Mouse (Mus musculus) forebrain, embryonic 15.5 days (tissue): ENCODE results near the gene Erv3. TPM values are rescaled to one million over a fixed set of nuclear protein-coding genes. Genes with fewer than 3 reads are reported as not detected.
A peak's percentile ranks its signal among the peaks of the same experiment; 100 is the strongest.

ENCODE experiments used
- ATAC-seq: fragments of 200-750 bp; cut with Nextera tagmentation; replicated peaks from 2 replicates; pipeline ENCODE4 v1.8.0; 2017; ENCODE audit warnings: mild to moderate bottlenecking, moderate TSS enrichment, moderate library complexity
- H3K27ac ChIP-seq: fragments of 300-500 bp; sonication (generic); replicated peaks from 2 replicates; pipeline ENCODE4 v1.5.1; 2015; ENCODE audit warnings: mild to moderate bottlenecking, inconsistent platforms
- H3K27me3 ChIP-seq: fragments of 300-500 bp; sonication (generic); 2 replicates; pipeline ENCODE4 v1.6.1; 2015; ENCODE audit warnings: inconsistent platforms
- H3K36me3 ChIP-seq: fragments of 300-500 bp; sonication (generic); 2 replicates; pipeline ENCODE4 v1.6.1; 2015; ENCODE audit warnings: mild to moderate bottlenecking, inconsistent platforms
- H3K4me1 ChIP-seq: fragments of 300-500 bp; sonication (generic); 2 replicates; pipeline ENCODE4 v1.6.1; 2015; ENCODE audit warnings: inconsistent platforms
- H3K4me2 ChIP-seq: fragments of 300-500 bp; sonication (generic); replicated peaks from 2 replicates; pipeline ENCODE4 v1.6.1; 2015; ENCODE audit warnings: mild to moderate bottlenecking, inconsistent platforms
- H3K4me3 ChIP-seq: fragments of 300-500 bp; sonication (generic); 2 replicates; pipeline ENCODE4 v1.5.1; 2015; ENCODE audit warnings: mild to moderate bottlenecking, inconsistent platforms
- H3K9ac ChIP-seq: fragments of 300-500 bp; sonication (generic); replicated peaks from 2 replicates; pipeline ENCODE4 v1.6.1; 2015; ENCODE audit warnings: mild to moderate bottlenecking, inconsistent platforms
- H3K9me3 ChIP-seq: fragments of 300-500 bp; sonication (generic); 2 replicates; pipeline ENCODE4 v1.6.1; 2016; ENCODE audit warnings: inconsistent platforms
- WGBS: fragments of 180-500 bp; shearing (Covaris S2); methylation state at CpG from one replicate; pipeline ENCODE4 v1.1.7; 2015; ENCODE audit warnings: mixed read lengths; 5-methylcytosine and 5-hydroxymethylcytosine counted together
- polyA plus RNA-seq: library from polyadenylated mRNA; unstranded; fragments of >200 nt; fragmentation: Nextera tagmentation; extraction: Ambion mirVana; gene quantifications from 2 replicates; pipeline ENCODE4 v1.2.1, GENCODE M21; 2015

Erv3 gene
- polyA plus RNA-seq, 1 experiment from 2014 or later = not detected

DNA sequence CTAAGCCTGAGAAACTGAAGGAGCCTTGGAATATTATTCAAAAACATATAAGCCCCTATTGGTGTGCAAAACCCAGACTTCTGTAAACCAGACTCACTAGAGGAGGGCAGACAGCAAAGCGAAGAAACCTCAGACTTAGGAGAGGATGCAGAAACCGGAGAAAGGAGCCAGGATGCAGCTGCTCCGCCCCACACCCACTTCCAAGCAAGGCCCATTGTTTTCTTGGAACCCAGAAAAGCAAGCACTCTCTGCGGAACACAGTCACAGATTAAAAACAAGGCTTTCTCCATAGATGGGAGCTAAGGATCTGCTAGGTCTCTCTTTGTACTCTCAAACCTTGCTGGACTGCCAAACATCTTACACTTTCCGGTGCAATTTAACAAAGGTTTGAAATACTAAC lies 33.0 kb upstream of the Erv3 start:
- WGBS = 24% methylated on average over 5 of the region's 5 CpGs
- Histone ChIP-seq H3K4me2 (no peak overlapping the region), H3K36me3 (no peaks in the 10 kb centered on the region), H3K4me1 (peaks cover 27% of the 10 kb centered on the region), H3K27ac (peak overlapping the region; percentile 46), H3K9me3 (no peaks in the 10 kb centered on the region), H3K27me3 (no peaks in the 10 kb centered on the region), H3K4me3 (no peak overlapping the region), H3K9ac (no peak overlapping the region)
- ATAC-seq = no peak

DNA sequence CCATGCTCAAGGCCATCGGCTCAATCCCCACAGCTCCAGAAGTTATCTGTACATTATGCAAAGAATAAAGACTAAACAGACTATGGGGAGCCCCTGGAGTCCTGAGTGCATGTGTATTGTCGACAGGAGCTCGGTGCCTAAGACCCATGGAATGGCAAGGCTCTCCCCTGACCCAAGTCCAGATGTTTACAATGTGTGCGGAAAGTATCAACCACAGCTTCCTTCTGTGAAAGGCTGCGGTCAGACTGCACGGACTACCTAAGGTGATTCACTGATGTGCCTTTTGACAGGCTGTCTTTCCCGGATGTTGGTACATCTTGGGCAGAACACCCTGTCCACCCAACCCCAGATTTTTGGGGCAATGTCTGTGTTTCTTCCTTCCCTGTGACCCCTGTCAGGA lies 28.7 kb upstream of the Erv3 start:
- H3K27me3 ChIP-seq = no peaks in the 10 kb centered on the region
- no peaks in the 10 kb centered on the region for H3K9me3 ChIP-seq
- peaks cover 31% of the 10 kb centered on the region for H3K4me1 ChIP-seq
- H3K4me3 ChIP-seq = no peak overlapping the region
- H3K27ac ChIP-seq = no peak overlapping the region
- no peak overlapping the region for H3K4me2 ChIP-seq
- ATAC-seq = no peak
- no peak overlapping the region for H3K9ac ChIP-seq
- H3K36me3 ChIP-seq = no peaks in the 10 kb centered on the region
- WGBS = 84% methylated on average over 7 of the region's 7 CpGs

DNA sequence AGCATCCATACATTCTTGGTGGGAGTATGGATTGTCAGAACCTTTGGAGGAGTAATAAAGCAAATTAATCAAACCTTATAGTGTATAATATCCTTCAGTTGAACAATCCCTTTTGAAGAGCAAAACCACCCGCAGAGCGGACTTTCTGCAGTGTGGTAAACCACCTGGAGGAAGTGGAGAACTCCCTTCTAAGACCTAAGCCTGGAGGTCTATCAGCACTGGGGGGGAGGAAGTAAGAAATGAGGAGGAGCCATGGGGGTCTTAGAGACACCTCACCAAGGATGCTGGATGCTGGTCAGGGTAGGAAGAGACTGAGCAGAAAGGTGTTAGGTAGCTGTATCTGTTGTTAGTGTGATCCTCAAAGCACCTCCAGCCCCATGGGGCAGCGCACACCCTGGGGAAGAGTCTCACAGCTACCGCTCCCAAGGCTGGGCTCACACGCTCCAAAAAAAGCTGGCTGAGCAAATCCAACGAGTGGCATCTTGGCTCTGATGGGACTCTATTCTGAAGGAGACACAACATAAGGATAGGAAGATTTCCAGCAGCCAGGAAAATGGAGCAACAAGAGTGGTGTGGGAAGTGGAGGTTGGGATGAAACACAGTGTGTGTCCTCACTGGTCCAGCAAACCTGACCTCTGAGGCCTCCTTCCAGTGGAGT lies 27.1 kb upstream of the Erv3 start:
- Histone ChIP-seq H3K9ac (no peak overlapping the region), H3K4me2 (no peak overlapping the region), H3K9me3 (no peaks in the 10 kb centered on the region), H3K36me3 (no peaks in the 10 kb centered on the region), H3K4me3 (no peak overlapping the region), H3K27ac (no peak overlapping the region), H3K27me3 (no peaks in the 10 kb centered on the region), H3K4me1 (peaks cover 28% of the 10 kb centered on the region)
- ATAC-seq = no peak
- 76% methylated on average over 6 of the region's 6 CpGs for WGBS

DNA sequence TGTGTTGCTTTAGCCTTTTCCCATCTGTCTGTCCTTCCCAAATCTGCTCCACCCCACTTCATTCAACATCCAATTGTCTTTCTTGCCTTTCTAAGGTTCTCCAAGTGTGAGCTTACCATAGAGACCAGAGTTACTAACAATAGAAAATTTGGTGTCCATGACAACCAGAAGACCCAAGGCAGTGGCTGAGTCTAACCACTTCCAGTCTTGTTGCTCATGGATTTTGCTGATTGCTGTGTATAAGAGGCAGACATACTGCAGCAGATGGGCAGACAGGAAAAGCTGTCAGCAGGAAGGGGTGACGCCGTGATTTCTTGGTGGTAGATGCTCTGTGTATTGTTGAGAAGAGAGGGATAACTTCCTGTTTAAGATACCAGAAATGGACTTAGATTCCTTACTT lies 23.6 kb upstream of the Erv3 start:
- peak; percentile 69; the same call in 1 of the 2 replicates for ATAC-seq
- Histone ChIP-seq H3K36me3 (no peaks in the 10 kb centered on the region), H3K4me2 (no peak overlapping the region), H3K4me3 (no peak overlapping the region), H3K4me1 (peaks cover 11% of the 10 kb centered on the region), H3K9ac (no peak overlapping the region), H3K9me3 (no peaks in the 10 kb centered on the region), H3K27ac (peak overlapping the region; percentile 36; the same call in 1 of the 2 replicates), H3K27me3 (no peaks in the 10 kb centered on the region)
- WGBS = 50% methylated on average over 2 of the region's 2 CpGs

DNA sequence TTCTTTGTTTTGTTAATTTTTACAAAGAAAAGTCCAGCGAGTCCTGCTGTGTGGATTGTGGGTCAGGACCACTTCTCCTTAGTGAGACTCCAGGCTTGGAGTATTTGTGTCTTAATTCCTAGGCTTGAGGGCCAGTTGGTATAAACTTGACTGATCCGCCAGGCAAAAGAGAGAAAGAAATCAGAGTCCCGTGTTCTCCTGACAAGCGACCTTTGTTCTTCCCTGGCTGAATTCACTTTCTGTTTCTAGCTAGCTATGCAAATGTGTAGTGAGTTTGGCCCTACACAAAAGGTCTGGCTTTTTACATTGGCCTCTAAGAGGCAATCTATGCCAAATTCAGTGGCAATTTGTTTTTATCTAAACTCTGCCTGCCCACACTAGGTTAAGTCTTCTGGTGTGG lies 22.2 kb upstream of the Erv3 start:
- Histone ChIP-seq H3K4me1 (peaks cover 11% of the 10 kb centered on the region), H3K4me3 (no peak overlapping the region), H3K36me3 (no peaks in the 10 kb centered on the region), H3K4me2 (no peak overlapping the region), H3K9me3 (no peaks in the 10 kb centered on the region), H3K9ac (no peak overlapping the region), H3K27ac (no peak overlapping the region), H3K27me3 (no peaks in the 10 kb centered on the region)
- WGBS = 49% methylated on average over 4 of the region's 4 CpGs
- ATAC-seq = no peak

DNA sequence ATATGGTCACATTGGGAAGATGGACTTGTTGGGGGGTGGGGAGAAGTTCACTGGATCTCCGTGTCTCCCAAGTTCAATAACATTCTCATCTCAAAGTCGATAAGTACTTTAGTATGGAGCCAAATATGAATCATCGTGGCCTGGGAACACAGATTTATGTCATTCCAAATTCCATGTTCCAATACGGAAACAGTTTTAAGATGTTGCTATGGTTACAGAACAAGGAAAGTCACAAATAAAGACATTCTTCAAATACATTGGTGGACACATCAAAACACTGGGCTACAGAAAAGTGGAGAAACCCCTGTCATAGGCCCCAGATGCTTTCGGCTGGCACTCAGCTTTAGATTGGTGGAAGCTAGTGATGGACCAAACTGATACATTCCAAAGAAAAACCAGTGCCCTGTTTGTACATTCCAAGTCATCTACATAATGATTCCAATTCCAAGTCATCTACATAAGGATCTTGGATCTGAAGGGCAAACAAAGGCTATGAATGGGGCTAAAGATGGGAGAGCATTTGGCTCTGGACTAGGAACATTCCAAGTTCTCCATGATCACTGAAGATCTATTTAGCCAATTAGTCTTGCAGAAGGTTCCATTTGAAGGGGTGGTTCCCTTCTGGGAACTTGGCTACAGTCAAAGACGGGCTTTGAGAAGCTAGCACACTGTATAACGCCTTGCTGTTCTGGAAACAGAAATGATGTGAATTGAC lies 17.2 kb upstream of the Erv3 start:
- Histone ChIP-seq H3K9ac (no peak overlapping the region), H3K36me3 (no peaks in the 10 kb centered on the region), H3K27me3 (no peaks in the 10 kb centered on the region), H3K4me3 (no peak overlapping the region), H3K27ac (no peak overlapping the region), H3K4me1 (no peaks in the 10 kb centered on the region), H3K9me3 (no peaks in the 10 kb centered on the region), H3K4me2 (no peak overlapping the region)
- WGBS = 94% methylated on average over 7 of the region's 7 CpGs
- ATAC-seq = no peak

DNA sequence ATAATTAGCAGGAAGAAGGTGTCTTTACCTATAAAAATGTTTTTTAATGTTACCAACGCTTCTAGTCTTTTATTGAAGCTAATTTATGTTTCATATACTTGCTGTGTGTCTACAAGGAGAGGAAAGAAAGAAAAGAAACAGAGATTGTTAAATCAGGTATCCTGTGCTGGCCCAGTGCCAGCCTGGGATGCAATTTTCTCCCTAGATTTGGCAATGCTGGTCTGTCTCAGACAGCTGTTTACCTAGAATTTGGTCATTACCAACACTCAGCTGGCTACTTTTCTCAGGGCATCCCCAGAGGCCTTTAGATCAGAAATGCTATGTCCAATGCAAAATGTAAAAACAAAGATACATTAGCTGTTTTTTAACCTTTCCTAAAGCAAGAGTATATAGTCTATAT lies 13.8 kb upstream of the Erv3 start:
- Histone ChIP-seq H3K9me3 (no peaks in the 10 kb centered on the region), H3K4me2 (no peak overlapping the region), H3K27ac (no peak overlapping the region), H3K4me1 (no peaks in the 10 kb centered on the region), H3K27me3 (no peaks in the 10 kb centered on the region), H3K9ac (no peak overlapping the region), H3K4me3 (no peak overlapping the region), H3K36me3 (no peaks in the 10 kb centered on the region)
- WGBS = 76% methylated on average over 1 of the region's 1 CpGs
- no peak for ATAC-seq

DNA sequence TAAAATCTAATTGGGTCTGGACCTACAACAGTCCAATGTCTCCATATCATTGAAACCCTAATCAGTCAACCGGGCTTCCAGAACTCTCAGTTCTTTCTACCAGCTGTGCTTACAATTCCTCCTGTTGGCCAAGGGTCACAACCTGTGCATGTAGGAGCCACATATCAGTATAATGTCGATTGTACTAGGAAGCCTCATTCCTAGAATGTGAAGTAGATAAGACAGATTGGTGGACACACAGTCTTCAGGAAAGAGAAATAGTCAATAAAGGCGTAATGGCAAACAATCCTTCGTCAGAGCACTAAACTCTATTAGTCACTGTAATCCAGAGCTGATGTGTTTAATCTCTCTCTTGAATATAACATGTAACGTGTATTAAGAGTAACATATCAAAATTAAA lies 9.4 kb upstream of the Erv3 start:
- no peaks in the 10 kb centered on the region for H3K9me3 ChIP-seq
- no peaks in the 10 kb centered on the region for H3K27me3 ChIP-seq
- H3K4me2 ChIP-seq = no peak overlapping the region
- H3K36me3 ChIP-seq = no peaks in the 10 kb centered on the region
- no peak overlapping the region for H3K4me3 ChIP-seq
- H3K27ac ChIP-seq = no peak overlapping the region
- no peak overlapping the region for H3K9ac ChIP-seq
- WGBS = 95% methylated on average over 5 of the region's 5 CpGs
- ATAC-seq = no peak
- H3K4me1 ChIP-seq = peaks cover 7% of the 10 kb centered on the region

DNA sequence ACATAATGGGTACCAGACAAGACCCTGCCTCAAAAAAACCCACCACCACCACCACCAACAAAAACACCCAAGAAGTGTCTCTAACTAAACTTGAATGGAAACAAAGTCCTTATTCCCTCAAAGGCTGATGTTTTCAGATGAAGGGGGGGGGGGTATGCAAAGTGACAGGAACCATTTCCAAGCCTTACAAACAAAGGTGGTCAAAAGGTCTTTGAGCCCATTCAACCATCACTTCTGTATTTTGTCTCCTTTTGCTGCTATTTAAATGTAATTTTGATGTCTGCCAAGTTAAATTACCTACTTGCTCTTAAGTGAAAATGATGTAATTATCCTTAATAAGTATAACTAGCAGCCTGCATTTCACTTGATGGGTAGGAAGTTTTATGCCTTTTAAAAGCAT lies 7.1 kb upstream of the Erv3 start:
- Histone ChIP-seq H3K4me3 (no peak overlapping the region), H3K9me3 (no peaks in the 10 kb centered on the region), H3K9ac (no peak overlapping the region), H3K4me1 (peaks cover 25% of the 10 kb centered on the region), H3K27ac (no peak overlapping the region; the same call in 1 of the 2 replicates), H3K36me3 (no peaks in the 10 kb centered on the region), H3K4me2 (no peak overlapping the region), H3K27me3 (no peaks in the 10 kb centered on the region)
- ATAC-seq = no peak

DNA sequence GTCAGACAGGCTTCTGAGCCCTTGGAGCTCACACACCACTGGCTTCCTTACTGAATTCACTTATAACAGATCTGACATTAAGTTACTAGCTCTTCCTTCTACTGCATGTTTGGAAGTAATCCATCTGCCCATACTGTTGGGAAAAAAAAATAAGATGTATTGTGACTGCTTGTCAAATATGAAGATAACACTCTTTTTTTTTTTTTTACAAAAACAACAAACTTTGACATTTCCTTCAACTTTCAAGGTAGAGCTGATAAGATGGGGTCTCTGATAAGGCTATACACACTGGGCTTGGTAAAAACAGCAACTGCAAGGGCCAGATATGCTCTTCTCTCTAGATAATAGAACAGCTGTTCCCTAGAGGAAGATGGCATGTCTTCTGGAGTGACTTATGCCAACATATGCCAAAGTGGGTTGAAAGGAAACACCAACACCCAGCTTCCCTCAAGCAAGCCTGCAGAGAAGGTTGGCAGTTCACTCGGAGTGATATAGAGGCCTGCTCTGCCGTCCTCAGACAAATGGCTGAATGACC lies 4.8 kb upstream of the Erv3 start:
- Histone ChIP-seq H3K4me2 (no peak overlapping the region), H3K9me3 (no peaks in the 10 kb centered on the region), H3K4me3 (no peak overlapping the region), H3K27me3 (no peaks in the 10 kb centered on the region), H3K27ac (peak overlapping the region; percentile 70), H3K4me1 (peaks cover 25% of the 10 kb centered on the region), H3K36me3 (no peaks in the 10 kb centered on the region), H3K9ac (no peak overlapping the region)
- no peak for ATAC-seq
- WGBS = 78% methylated on average over 2 of the region's 2 CpGs

DNA sequence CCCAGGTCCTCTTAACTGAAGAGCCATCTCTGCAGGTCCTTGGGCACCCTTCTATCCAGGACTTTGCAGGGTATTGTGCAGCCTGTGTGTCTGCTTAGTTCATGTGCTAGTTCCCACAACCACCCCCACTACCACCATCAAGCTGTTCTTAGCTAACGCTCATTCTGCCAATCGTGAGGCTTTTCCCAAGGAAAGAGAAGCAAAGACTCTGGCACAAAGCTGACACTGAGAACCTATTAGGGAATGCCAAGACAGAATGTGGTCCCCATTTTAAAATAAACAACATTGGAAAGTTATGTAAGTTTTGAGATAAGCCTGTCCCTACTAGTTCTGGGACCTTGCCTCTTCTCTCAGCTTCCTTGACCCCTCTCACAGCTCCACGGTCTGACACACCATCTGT lies 3.9 kb upstream of the Erv3 start:
- WGBS = 57% methylated on average over 3 of the region's 3 CpGs
- Histone ChIP-seq H3K4me1 (peaks cover 25% of the 10 kb centered on the region), H3K9me3 (no peaks in the 10 kb centered on the region), H3K9ac (no peak overlapping the region), H3K27me3 (no peaks in the 10 kb centered on the region), H3K36me3 (no peaks in the 10 kb centered on the region), H3K4me3 (no peak overlapping the region), H3K4me2 (no peak overlapping the region), H3K27ac (peak overlapping the region; percentile 70)
- no peak for ATAC-seq

DNA sequence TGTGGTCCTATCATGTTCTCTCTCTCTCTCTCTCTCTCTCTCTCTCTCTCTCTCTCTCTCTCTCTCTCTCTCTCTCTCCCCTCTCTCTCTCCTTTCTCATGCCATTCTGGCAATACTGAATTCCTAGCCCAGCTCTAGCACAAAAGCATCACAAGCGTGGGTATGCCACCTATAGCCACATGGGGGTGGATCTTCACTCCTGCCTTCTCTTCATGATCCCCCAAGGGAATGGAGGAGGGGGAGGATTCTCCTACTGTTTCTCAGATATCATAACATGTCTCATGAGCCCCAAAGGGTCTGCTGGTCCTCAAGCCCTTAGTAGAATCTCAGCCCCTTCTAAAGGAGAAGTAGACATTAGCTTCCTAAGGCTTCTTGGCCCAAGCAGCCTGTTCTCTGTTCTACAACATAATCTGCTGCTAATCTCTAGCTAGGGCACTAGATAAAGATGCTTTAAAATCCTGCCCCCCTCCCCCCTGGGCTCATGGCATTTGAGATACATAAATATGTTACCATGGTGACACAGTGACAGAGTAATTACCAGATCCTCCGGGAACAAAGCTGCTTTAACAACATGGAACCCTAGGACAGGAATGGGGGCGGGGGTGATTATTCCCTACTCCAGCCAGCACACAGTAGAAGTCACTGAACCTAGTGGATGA lies 3.2 kb upstream of the Erv3 start:
- H3K4me1 ChIP-seq = peaks cover 25% of the 10 kb centered on the region
- no peaks in the 10 kb centered on the region for H3K36me3 ChIP-seq
- H3K9ac ChIP-seq = no peak overlapping the region
- H3K4me3 ChIP-seq = no peak overlapping the region
- no peaks in the 10 kb centered on the region for H3K9me3 ChIP-seq
- ATAC-seq = peak; percentile 81
- H3K4me2 ChIP-seq = no peak overlapping the region
- peak overlapping the region; percentile 70 for H3K27ac ChIP-seq
- no peaks in the 10 kb centered on the region for H3K27me3 ChIP-seq
- 39% methylated on average over 3 of the region's 3 CpGs for WGBS
